Mouse (Mus musculus) forebrain, postnatal 0 days (tissue): Measurements from ENCODE around the gene Pip5k1b. TPM values are rescaled to one million over a fixed set of nuclear protein-coding genes. Genes with fewer than 3 reads are reported as not detected.

Experiments used
- ATAC-seq: fragments of 200-750 bp; cut with Nextera tagmentation; 2 replicates; pipeline ENCODE4 v1.8.0; 2017; ENCODE audit warnings: mild to moderate bottlenecking, moderate library complexity
- DNase-seq: peaks from one replicate; pipeline ENCODE4 v3.0.0-alpha.2; 2015
- H3K27ac ChIP-seq: fragments of 300-500 bp; sonication (generic); 2 replicates; pipeline ENCODE4 v1.5.1; 2014; ENCODE audit warnings: low read depth, mild to moderate bottlenecking, antibody characterized with exemption, low read length, moderate library complexity, mixed read lengths
- H3K27me3 ChIP-seq: fragments of 300-500 bp; sonication (generic); 2 replicates; pipeline ENCODE4 v1.6.1; 2014; ENCODE audit warnings: mild to moderate bottlenecking, low read length, mixed read lengths; ENCODE audit not compliant: insufficient read depth
- H3K36me3 ChIP-seq: fragments of 300-500 bp; sonication (generic); 2 replicates; pipeline ENCODE4 v1.6.1; 2014; ENCODE audit warnings: mild to moderate bottlenecking, moderate library complexity; ENCODE audit not compliant: insufficient read depth
- H3K4me1 ChIP-seq: fragments of 300-500 bp; sonication (generic); 2 replicates; pipeline ENCODE4 v1.6.1; 2014; ENCODE audit warnings: antibody characterized with exemption; ENCODE audit not compliant: insufficient read depth
- H3K4me2 ChIP-seq: fragments of 300-500 bp; sonication (generic); 2 replicates; pipeline ENCODE4 v1.6.1; 2014; ENCODE audit warnings: low read depth, mild to moderate bottlenecking, moderate library complexity
- H3K4me3 ChIP-seq: fragments of 300-500 bp; sonication (generic); 2 replicates; pipeline ENCODE4 v1.5.1; 2014; ENCODE audit warnings: low read depth, low read length, mixed read lengths
- H3K9ac ChIP-seq: fragments of 300-500 bp; sonication (generic); 2 replicates; pipeline ENCODE4 v1.6.1; 2014; ENCODE audit warnings: mild to moderate bottlenecking
- H3K9me3 ChIP-seq: fragments of 300-500 bp; sonication (generic); 2 replicates; pipeline ENCODE4 v1.6.1; 2016; ENCODE audit warnings: low read length
- CTCF ChIP-seq: sonication (generic); IDR thresholded peaks from 2 replicates; pipeline ENCODE4 v1.5.1; 2016; ENCODE audit warnings: antibody characterized with exemption, control low read depth, low read depth
- WGBS: fragments of 180-500 bp; shearing (Covaris S2); extraction: QIAGEN DNeasy Blood & Tissue Kit; methylation state at CpG from one replicate; pipeline ENCODE4 v1.1.7; 2014; 5-methylcytosine and 5-hydroxymethylcytosine counted together
- polyA plus RNA-seq: library from polyadenylated mRNA; unstranded; fragments of >200 nt; fragmentation: Nextera tagmentation; extraction: Ambion mirVana; gene quantifications from 2 replicates; pipeline ENCODE4 v1.2.1, GENCODE M21; 2015
- total RNA-seq: library from RNA; depleted of rRNA; stranded (reverse); fragments of >200 nt; gene quantifications from 2 replicates; pipeline ENCODE4 v1.2.3, GENCODE M21; 2014

The Pip5k1b gene
- total and polyA plus RNA-seq, 2 experiments from 2014 or later: 1.8 to 2.7 TPM

GRCm38 (mm10) chr19:24502736-24503421 lies 52.8 kb downstream of the Pip5k1b start:
- H3K36me3 ChIP-seq: no peaks in the 10 kb centered on the region
- DNase-seq: no peak
- H3K4me3 ChIP-seq: no peak overlapping the region
- no peak for TF ChIP-seq CTCF
- H3K9me3 ChIP-seq: no peaks in the 10 kb centered on the region
- H3K9ac ChIP-seq: no peak overlapping the region
- no peaks in the 10 kb centered on the region for H3K4me1 ChIP-seq
- ATAC-seq: no peak
- WGBS: 85% methylated on average over 10 of the region's 10 CpGs
- H3K4me2 ChIP-seq: no peak overlapping the region
- no peak overlapping the region for H3K27ac ChIP-seq
- H3K27me3 ChIP-seq: no peaks in the 10 kb centered on the region

GRCm38 (mm10) chr19:24501525-24501924 lies 54.1 kb downstream of the Pip5k1b start:
- Histone ChIP-seq H3K9ac (no peak overlapping the region), H3K4me2 (no peak overlapping the region), H3K27me3 (no peaks in the 10 kb centered on the region), H3K27ac (no peak overlapping the region), H3K9me3 (no peaks in the 10 kb centered on the region), H3K4me1 (no peaks in the 10 kb centered on the region), H3K4me3 (no peak overlapping the region), H3K36me3 (no peaks in the 10 kb centered on the region)
- no peak for ATAC-seq
- no peak for TF ChIP-seq CTCF
- DNase-seq: no peak

DNA sequence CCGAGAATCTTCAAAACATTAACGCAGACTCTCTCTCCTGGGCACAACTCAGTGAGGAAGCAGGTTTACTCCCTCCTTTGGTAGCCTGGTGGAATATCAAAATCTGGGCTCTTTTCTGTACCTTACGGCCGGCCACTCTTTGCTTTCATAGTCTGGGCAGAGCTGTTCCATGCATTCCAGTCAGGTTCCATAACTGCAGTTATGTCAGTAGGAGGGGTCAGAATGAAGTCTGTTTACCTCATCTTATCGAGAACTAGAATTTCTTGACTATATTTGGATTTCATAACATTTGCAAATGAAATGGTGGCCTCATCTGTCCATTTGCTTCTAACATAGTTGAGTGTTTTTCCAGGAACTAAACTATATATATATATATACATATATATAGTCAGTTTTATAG lies 55.2 kb downstream of the Pip5k1b start:
- H3K9me3 ChIP-seq: no peaks in the 10 kb centered on the region
- 85% methylated on average over 5 of the region's 5 CpGs for WGBS
- no peak for TF ChIP-seq CTCF

DNA sequence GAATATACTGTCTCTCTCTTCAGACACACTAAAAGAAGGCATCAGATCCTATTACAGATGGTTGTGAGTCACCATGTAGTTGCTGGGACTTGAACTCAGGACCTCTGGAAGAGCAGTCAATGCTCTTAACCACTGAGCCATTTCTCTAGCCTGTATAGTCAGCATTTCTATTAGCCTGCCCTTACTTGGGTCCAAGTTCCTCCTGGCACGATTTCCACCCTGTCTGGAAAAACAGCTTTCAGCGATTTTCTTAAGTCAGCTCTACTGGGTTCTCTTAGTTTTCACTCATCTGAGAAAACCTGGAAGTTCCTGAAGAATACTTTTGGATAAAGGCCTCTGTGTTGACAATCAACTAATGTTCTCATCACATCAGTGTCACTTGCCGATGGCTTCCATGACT lies 56.4 kb downstream of the Pip5k1b start:
- WGBS: 74% methylated on average over 3 of the region's 3 CpGs
- no peaks in the 10 kb centered on the region for H3K4me1 ChIP-seq
- no peak for DNase-seq
- no peak overlapping the region for H3K4me2 ChIP-seq
- no peaks in the 10 kb centered on the region for H3K27me3 ChIP-seq
- H3K4me3 ChIP-seq: no peak overlapping the region
- no peak for ATAC-seq
- H3K36me3 ChIP-seq: no peaks in the 10 kb centered on the region
- H3K27ac ChIP-seq: no peak overlapping the region
- no peak overlapping the region for H3K9ac ChIP-seq
- H3K9me3 ChIP-seq: no peaks in the 10 kb centered on the region
- no peak for TF ChIP-seq CTCF

More for the DNA sequence above, 55.2 kb downstream of the Pip5k1b start:
- no peaks in the 10 kb centered on the region for H3K36me3 ChIP-seq
- no peaks in the 10 kb centered on the region for H3K27me3 ChIP-seq
- H3K27ac ChIP-seq: no peak overlapping the region
- ATAC-seq: no peak
- H3K4me1 ChIP-seq: no peaks in the 10 kb centered on the region
- no peak overlapping the region for H3K4me3 ChIP-seq
- H3K9ac ChIP-seq: no peak overlapping the region
- DNase-seq: no peak
- no peak overlapping the region for H3K4me2 ChIP-seq

GRCm38 (mm10) chr19:24493887-24494286 lies 61.8 kb downstream of the Pip5k1b start:
- H3K27me3 ChIP-seq: no peaks in the 10 kb centered on the region
- H3K9ac ChIP-seq: no peak overlapping the region
- no peaks in the 10 kb centered on the region for H3K4me1 ChIP-seq
- no peak overlapping the region for H3K27ac ChIP-seq
- no peaks in the 10 kb centered on the region for H3K36me3 ChIP-seq
- H3K9me3 ChIP-seq: no peaks in the 10 kb centered on the region
- no peak for TF ChIP-seq CTCF
- ATAC-seq: no peak
- WGBS: 91% methylated on average over 4 of the region's 4 CpGs
- no peak overlapping the region for H3K4me2 ChIP-seq
- no peak overlapping the region for H3K4me3 ChIP-seq
- DNase-seq: no peak

DNA sequence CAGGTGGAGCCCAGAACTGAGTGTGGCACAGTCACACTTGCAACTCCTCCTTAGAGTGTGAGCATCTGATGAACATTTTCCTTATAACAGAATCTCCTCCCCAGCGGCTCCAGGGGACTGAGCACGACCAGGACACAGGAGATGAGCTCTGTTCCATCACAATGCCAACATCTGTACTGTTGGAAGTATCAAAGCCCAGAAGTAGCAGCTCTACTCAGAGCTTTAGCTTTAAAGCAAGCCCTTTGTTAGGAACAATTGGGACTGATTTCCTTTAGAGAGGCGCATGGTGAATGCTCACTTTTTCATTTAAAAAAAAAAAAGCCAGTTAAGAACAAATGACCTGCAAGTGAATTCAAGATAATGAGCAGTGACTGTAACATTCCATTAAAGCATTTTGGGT lies 63.8 kb downstream of the Pip5k1b start:
- H3K9ac ChIP-seq: no peak overlapping the region
- no peak overlapping the region for H3K4me2 ChIP-seq
- no peak overlapping the region for H3K27ac ChIP-seq
- no peaks in the 10 kb centered on the region for H3K9me3 ChIP-seq
- H3K36me3 ChIP-seq: no peaks in the 10 kb centered on the region
- DNase-seq (no peak), ATAC-seq (no peak)
- no peaks in the 10 kb centered on the region for H3K27me3 ChIP-seq
- H3K4me1 ChIP-seq: no peaks in the 10 kb centered on the region
- no peak for TF ChIP-seq CTCF
- 13% methylated on average over 3 of the region's 3 CpGs for WGBS
- no peak overlapping the region for H3K4me3 ChIP-seq

- Histone ChIP-seq H3K9ac (no peak overlapping the region), H3K4me1 (no peaks in the 10 kb centered on the region), H3K9me3 (no peaks in the 10 kb centered on the region), H3K36me3 (no peaks in the 10 kb centered on the region), H3K27ac (no peak overlapping the region), H3K27me3 (no peaks in the 10 kb centered on the region), H3K4me3 (no peak overlapping the region), H3K4me2 (no peak overlapping the region)
- ATAC-seq (no peak), DNase-seq (no peak)
- WGBS: 79% methylated on average over 5 of the region's 5 CpGs
- no peak for TF ChIP-seq CTCF
Observed at GRCm38 (mm10) chr19:24490275-24490674, 65.4 kb downstream of the Pip5k1b start.
